Mouse (Mus musculus) urinary bladder, postnatal 36 days (tissue): ENCODE measurements at regions not wholly inside any gene's neighbourhood (a gene's known extent, or its start where the extent isn't known, plus 50 kb on each side); places are given as distances from the start of the nearest gene placed in this dataset.

Experiments
- DNase-seq, 2 experiments: peaks; one replicate each; pipeline ENCODE4 v3.0.0; 2022; ENCODE audit warnings: low spot score in 2 of 2, mixed read lengths in 1 of 2

GRCm38 (mm10) chr9:101807249-101807648, 54.4 kb upstream of the 9630041A04Rik start:
- DNase-seq, result no peak

GRCm38 (mm10) chr9:101796718-101797117, 64.9 kb upstream of the 9630041A04Rik start:
- DNase-seq, result no peak

- no peak for DNase-seq
Measured at GRCm38 (mm10) chr9:101796063-101796462, 65.6 kb upstream of the 9630041A04Rik start.

- DNase-seq, result no peak
Measured at GRCm38 (mm10) chr9:101795436-101795835, 66.2 kb upstream of the 9630041A04Rik start.

GRCm38 (mm10) chr9:101790936-101791335, 70.7 kb upstream of the 9630041A04Rik start:
- DNase-seq, result no peak

- DNase-seq, result no peak
Measured at GRCm38 (mm10) chr9:101740949-101741605, 120.6 kb upstream of the 9630041A04Rik start.

- no peak for DNase-seq
Measured at GRCm38 (mm10) chr9:101739322-101739721, 122.3 kb upstream of the 9630041A04Rik start.

- DNase-seq, result no peak
Measured at GRCm38 (mm10) chr9:101734271-101734670, 127.4 kb upstream of the 9630041A04Rik start.

- DNase-seq, result no peak
Measured at GRCm38 (mm10) chr9:101733611-101734225, 127.9 kb upstream of the 9630041A04Rik start.

GRCm38 (mm10) chr9:101730136-101730535, 131.5 kb upstream of the 9630041A04Rik start:
- no peak for DNase-seq

GRCm38 (mm10) chr9:101717911-101718310, 143.7 kb upstream of the 9630041A04Rik start:
- no peak for DNase-seq

- no peak for DNase-seq
Measured at GRCm38 (mm10) chr9:101716326-101716725, 145.3 kb upstream of the 9630041A04Rik start.

GRCm38 (mm10) chr9:101714805-101715204, 146.8 kb upstream of the 9630041A04Rik start:
- DNase-seq, result no peak

GRCm38 (mm10) chr9:101710611-101711071, 151.0 kb upstream of the 9630041A04Rik start:
- DNase-seq, result no peak

- DNase-seq, result no peak
Measured at GRCm38 (mm10) chr9:101700368-101700767, 161.3 kb upstream of the 9630041A04Rik start.

GRCm38 (mm10) chr9:101694054-101694453, 167.6 kb upstream of the 9630041A04Rik start:
- no peak for DNase-seq

- DNase-seq, result no peak
Measured at GRCm38 (mm10) chr9:101691336-101691735, 170.3 kb upstream of the 9630041A04Rik start.

- no peak for DNase-seq
Measured at GRCm38 (mm10) chr9:101690916-101691315, 170.7 kb upstream of the 9630041A04Rik start.

- no peak for DNase-seq
Measured at GRCm38 (mm10) chr9:101690402-101690861, 171.2 kb upstream of the 9630041A04Rik start.

GRCm38 (mm10) chr9:101689532-101690401, 171.9 kb upstream of the 9630041A04Rik start:
- DNase-seq, result peak; percentile 60 to 73

- no peak for DNase-seq
Measured at GRCm38 (mm10) chr9:101687226-101687625, 174.4 kb upstream of the 9630041A04Rik start.

GRCm38 (mm10) chr9:101677563-101677962, 184.1 kb upstream of the 9630041A04Rik start:
- DNase-seq, result no peak
